Mouse (Mus musculus) embryonic facial prominence, embryonic 11.5 days (tissue): Measurements from ENCODE around the gene Slc25a27. TPM values are rescaled to one million over a fixed set of nuclear protein-coding genes. Genes with fewer than 3 reads are reported as not detected.

Experiments used
- polyA plus RNA-seq: library from polyadenylated mRNA; unstranded; fragments of >200 nt; fragmentation: Nextera tagmentation; extraction: Ambion mirVana; gene quantifications from 2 replicates; pipeline ENCODE4 v1.2.1, GENCODE M21; 2014

Gene Slc25a27
- polyA plus RNA-seq, 1 experiment from 2014 or later: 16.5 TPM

Other genes with a start within 250 kb of the Slc25a27 start
- 0.18 TPM in 1 of 2 replicates, not detected in the other for gene Mep1a, start 164.4 kb downstream of the Slc25a27 start, polyA plus RNA-seq
- gene Ankrd66, start 123.6 kb downstream of the Slc25a27 start, polyA plus RNA-seq: 0.36 TPM in 1 of 2 replicates, not detected in the other
- 5.5 and 9.8 TPM in 2 replicates for gene Pla2g7, start 99.1 kb downstream of the Slc25a27 start, polyA plus RNA-seq
- not detected in 2 replicates for gene Tdrd6, start 36.9 kb downstream of the Slc25a27 start, polyA plus RNA-seq
- 29.0 and 32.9 TPM in 2 replicates for gene Cyp39a1, start 211 bp upstream of the Slc25a27 start, polyA plus RNA-seq
- gene Rcan2, start 134.1 kb upstream of the Slc25a27 start, polyA plus RNA-seq: 3.1 and 7.1 TPM in 2 replicates